ENCODE assay signal across 21 mouse cellular contexts in the genomic region with DNA sequence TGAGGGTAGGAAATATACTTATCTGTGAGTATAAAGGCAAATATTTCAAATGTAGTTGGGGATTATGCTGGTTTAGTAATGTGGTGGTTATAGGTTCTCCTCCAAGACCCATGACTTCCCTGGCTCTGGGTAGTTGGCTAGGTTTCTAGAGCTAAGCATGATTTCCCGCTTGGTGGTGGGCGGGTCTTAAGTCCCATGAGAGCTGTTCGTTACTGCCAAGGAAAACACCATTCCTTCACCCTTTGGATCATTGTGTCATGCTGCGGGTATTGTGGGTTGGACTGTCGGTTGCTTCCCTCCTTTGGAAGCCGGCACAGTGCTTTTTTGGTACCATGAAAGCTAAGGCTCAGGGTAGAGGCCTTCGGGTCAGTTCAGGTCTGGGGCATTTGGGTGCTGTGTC. TPM values are rescaled to one million over a fixed set of nuclear protein-coding genes. Genes with fewer than 3 reads are reported as not detected.
DNase-seq lines count a peak whose midpoint lies in the region; ATAC-seq lines count a peak whose summit lies in the region.
"Had no signal": no experiment of that assay in that cellular context is flagged by ENCODE, and none has a peak within 500 bp of the region (broad histone marks: within the 10 kb centered on the region; RNA-seq: fewer than 3 reads in every experiment).

No protein-coding gene starts in this region.

- no peak overlapping the region for H3K4me2 ChIP-seq in heart, embryonic 11.5 days
- H3K4me2 ChIP-seq: forebrain, embryonic 15.5 days; midbrain, embryonic 12.5 days; neural tube, embryonic 15.5 days had no signal

- no peak overlapping the region for H3K9ac ChIP-seq in heart, embryonic 11.5 days (ENCODE audit: low read depth, low read length)
- H3K9ac ChIP-seq: forebrain, embryonic 15.5 days; midbrain, embryonic 12.5 days; neural tube, embryonic 15.5 days had no signal

- H3K27ac ChIP-seq in heart, embryonic 11.5 days (ENCODE audit: low read depth, low read length), result no peak overlapping the region
- H3K27ac ChIP-seq: forebrain, embryonic 15.5 days; hindbrain, embryonic 10.5 days; hindbrain, postnatal 0 days; midbrain, embryonic 12.5 days; neural tube, embryonic 15.5 days; stomach, postnatal 0 days had no signal

- no peaks in the 10 kb centered on the region for H3K9me3 ChIP-seq in heart, embryonic 11.5 days (replicated peaks; ENCODE audit: control insufficient read depth, low read length)
- H3K9me3 ChIP-seq: forebrain, embryonic 15.5 days; hindbrain, embryonic 10.5 days; midbrain, embryonic 12.5 days; neural tube, embryonic 15.5 days had no signal

- 84% methylated on average over 7 of the region's 7 CpGs for WGBS in heart, embryonic 11.5 days (ENCODE audit: insufficient replicate concordance)

- no peaks in the 10 kb centered on the region for H3K27me3 ChIP-seq in heart, embryonic 11.5 days (ENCODE audit: control insufficient read depth, insufficient read depth, low read length)
- H3K27me3 ChIP-seq: forebrain, embryonic 15.5 days; midbrain, embryonic 12.5 days; neural tube, embryonic 15.5 days had no signal

- peak; percentile 27 for DNase-seq in heart, adult 8-10 months (ENCODE audit: low spot score)
- DNase-seq in 3134 (ENCODE audit: extremely low read depth, insufficient read length, low spot score), result peak; percentile 66
- DNase-seq in NIH3T3 (ENCODE audit: low read depth), result peak; percentile 56
- peak; percentile 4 for DNase-seq in heart, postnatal 25 days (ENCODE audit: low spot score)
- no peak for DNase-seq in urinary bladder, postnatal 25 days (ENCODE audit: low spot score)
- no peak for DNase-seq in spleen, postnatal 4 days (ENCODE audit: low spot score in 2 of 2)
- DNase-seq: cerebellum, adult 9-11 months; gastrocnemius, postnatal 14 days; liver; right cerebral cortex, postnatal 14 days had no signal

- H3K4me1 ChIP-seq in heart, embryonic 11.5 days (ENCODE audit: control insufficient read depth, insufficient read depth, low read length), result no peaks in the 10 kb centered on the region
- H3K4me1 ChIP-seq: forebrain, embryonic 15.5 days; hindbrain, embryonic 10.5 days; midbrain, embryonic 12.5 days; neural tube, embryonic 15.5 days had no signal

- ATAC-seq in heart, embryonic 11.5 days (replicated peaks; ENCODE audit: insufficient number of reproducible peaks, low FRiP score, low TSS enrichment), result no peak
- ATAC-seq: activated CD4-positive, CD25-positive, alpha-beta regulatory T cell, adult 4 months; forebrain, embryonic 15.5 days; hindbrain, postnatal 0 days; intestine, postnatal 0 days; lung, postnatal 0 days had no signal

- H3K4me3 ChIP-seq in heart, embryonic 11.5 days (ENCODE audit: low read depth, low read length), result no peak overlapping the region
- H3K4me3 ChIP-seq: forebrain, embryonic 15.5 days; hindbrain, embryonic 10.5 days; midbrain, embryonic 12.5 days; neural tube, embryonic 15.5 days had no signal

- H3K36me3 ChIP-seq in heart, embryonic 11.5 days (ENCODE audit: control insufficient read depth, insufficient read depth, low read length), result no peaks in the 10 kb centered on the region

- intact Hi-C loops in heart, postnatal 25 days (cut with DNase I), result no loop called here

RNA-seq across cellular contexts. Expression of gene Impg2, which starts 40.6 kb away (rescaled TPM):
- total RNA-seq in heart, adult 8-10 months (2022), result under 1 TPM in 3 of 4 experiments, not detected in 1; 0.11 to 0.16 (median 0.12) TPM
- 0.10 and 0.11 TPM in 2 replicates for polyA plus RNA-seq in heart, embryonic 11.5 days (2014; fragmentation: Nextera tagmentation; extraction: Ambion mirVana)
- under 1 TPM; 0.05 to 0.08 TPM for total RNA-seq in heart, postnatal 25 days (2021)
- polyA plus RNA-seq: embryonic facial prominence, embryonic 11.5 days had no signal

Comparison
In these comparisons a context has a peak if more than half of its experiments do, and no peak if none do; other contexts are left out.
1. DNase-seq: peak in heart, adult 8-10 months (single experiment), 3134 (single experiment), NIH3T3 (single experiment) and heart, postnatal 25 days (single experiment); none in urinary bladder, postnatal 25 days (single experiment) and spleen, postnatal 4 days (0 of 2).